Mouse (Mus musculus): ENCODE results near the gene Nek7.

DNA sequence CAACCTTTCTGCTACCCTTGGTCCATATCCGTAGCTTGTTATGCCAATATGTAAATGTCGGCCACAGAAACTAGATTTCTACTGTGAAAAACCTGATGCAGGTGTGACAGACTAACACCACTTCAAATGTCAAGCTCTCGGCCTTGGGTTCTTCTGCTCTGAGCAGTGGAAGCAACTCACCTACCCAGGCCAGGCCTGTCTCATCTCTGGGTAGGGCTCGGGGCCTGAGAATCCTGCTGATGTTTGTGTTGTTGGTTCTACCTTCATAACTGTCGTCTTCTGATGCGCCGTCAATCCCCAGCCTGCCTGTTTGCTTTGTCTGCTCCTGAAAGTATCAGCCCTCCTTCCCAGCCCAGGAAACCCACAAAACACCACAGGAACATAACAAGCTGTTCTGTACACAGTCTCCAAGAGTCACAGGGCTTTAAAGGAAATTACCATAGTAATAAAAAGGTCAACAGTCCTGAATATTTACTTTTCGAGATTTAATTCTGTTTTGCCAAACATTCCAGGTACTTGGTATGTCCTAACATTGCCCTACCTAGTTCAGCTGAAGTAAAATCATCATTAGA, 29.4 kb downstream of the Nek7 start:
- TF ChIP-seq CTCF (IDR thresholded peaks at IDR 0.05; ENCODE audit: control insufficient read depth, insufficient read depth, insufficient replicate concordance, low read depth, low read length): no peak
- no peak for TF ChIP-seq POLR2A (IDR thresholded peaks at IDR 0.05; ENCODE audit: control insufficient read depth, low read depth, low read length)

Measured in testis, adult 2 months (tissue).